Mouse (Mus musculus) spleen, adult 12 weeks (tissue): ENCODE results near the gene Sec13.
"Not testable (repeated sequence)": the region's sequence is repeated elsewhere in the genome, so short reads cannot be mapped to it uniquely, and the experiment has no call there.

ENCODE experiments used
- DNase-seq: peaks from one replicate; pipeline ENCODE4 v3.0.0; 2022; ENCODE audit warnings: low spot score

The Sec13 gene

GRCm38 (mm10) chr6:113740236-113741217 is at the start of gene Sec13:
TSS of gene Sec13 (minus strand) at chr6:113740743.
- peak; percentile 78 for DNase-seq

- DNase-seq: no peak
Observed at GRCm38 (mm10) chr6:113787459-113787968, 47.0 kb upstream of the Sec13 start.

DNA sequence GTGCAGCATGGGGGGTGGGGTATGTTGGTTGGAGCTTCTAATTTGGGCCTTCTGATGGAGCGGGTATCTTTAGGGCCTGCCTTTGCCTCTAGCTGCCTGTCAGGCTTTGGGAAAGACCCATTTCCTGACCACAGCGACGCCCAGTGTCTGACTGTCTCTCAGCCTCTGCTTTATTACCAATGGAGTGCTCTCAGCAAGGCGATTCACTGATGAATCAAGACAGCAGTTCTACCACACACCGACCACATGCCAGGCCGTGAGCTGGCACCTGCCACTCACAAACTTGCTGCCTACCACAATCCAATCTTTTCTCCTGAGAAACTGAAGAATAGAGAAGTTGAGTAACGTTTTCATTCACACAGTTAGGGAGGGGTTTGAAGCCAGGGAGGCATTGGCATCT is 45.1 kb upstream of the Sec13 start:
- DNase-seq: no peak

DNA sequence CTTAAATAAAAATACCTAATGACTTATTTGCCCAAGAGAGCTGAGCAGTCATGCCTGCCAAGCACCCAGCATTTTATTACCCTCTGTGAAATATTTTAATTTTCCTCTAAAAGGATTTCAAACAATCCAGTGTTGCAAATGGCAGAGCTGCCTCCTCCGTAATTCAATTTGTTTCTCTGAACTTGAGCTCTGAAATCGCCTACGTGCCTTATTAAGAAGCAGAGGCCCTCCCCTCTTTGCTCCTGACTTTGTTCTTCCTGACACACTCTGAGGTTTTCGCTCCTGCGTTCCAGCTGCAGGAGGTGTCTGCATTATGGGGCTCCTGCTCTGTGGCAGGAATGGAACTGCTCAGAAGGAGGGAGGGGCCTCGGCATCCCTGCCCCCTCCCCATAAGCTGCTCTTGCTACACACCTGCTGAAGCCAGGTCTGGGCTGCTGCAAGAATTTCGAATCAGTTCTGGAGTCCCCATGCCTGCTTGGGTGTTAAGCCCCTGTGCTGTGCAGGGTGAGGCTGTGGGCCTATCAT is 37.7 kb upstream of the Sec13 start:
- no peak for DNase-seq

DNA sequence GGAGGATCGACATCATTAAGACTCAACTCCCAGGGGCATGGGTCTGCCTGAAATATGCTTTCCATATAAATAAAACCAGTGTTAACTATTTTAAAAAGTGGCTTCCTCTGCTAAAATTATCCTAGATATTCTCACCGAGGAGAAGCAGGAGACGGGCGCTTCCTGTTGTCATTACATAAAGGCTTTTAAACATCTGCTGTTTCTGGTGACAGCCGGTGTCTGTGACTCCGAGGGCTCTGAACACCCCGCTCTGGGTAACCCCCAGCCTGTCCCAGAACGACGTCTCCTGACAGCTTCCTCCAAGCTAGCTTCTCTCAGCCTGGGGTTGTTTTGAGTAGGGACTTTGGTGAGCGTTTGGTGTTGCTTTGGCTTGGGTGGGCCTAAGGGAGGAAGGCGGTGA is 28.3 kb upstream of the Sec13 start:
- DNase-seq: no peak

- peak; percentile 25 for DNase-seq
Observed at GRCm38 (mm10) chr6:113761644-113762043, 21.1 kb upstream of the Sec13 start.

GRCm38 (mm10) chr6:113749119-113749685 is 8.7 kb upstream of the Sec13 start:
- no peak for DNase-seq

- no peak for DNase-seq
Observed at GRCm38 (mm10) chr6:113748351-113748750, 7.8 kb upstream of the Sec13 start.

- no peak for DNase-seq
Observed at GRCm38 (mm10) chr6:113747284-113747683, 6.7 kb upstream of the Sec13 start.

- no peak for DNase-seq
Observed at GRCm38 (mm10) chr6:113745117-113745516, 4.6 kb upstream of the Sec13 start.

DNA sequence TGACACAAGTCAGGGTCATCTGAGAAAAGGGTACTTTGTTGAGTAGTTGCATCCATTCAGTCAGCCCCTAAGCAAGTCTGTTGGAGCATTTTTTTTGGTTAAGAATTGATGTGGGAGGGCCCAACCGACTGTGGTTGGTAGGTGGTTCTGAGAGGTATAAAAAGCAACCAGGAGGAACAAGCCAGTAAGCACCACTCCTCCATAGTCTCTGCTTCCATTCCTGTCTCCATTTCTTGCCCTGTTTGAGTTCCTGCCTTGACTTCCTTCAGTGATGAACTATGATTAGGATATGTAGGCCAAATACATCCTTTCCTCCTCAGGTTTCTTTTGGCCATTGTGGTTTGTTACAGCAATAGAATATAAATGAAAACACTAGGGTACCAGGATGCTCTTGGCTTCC is 2.6 kb upstream of the Sec13 start:
- DNase-seq: no peak

GRCm38 (mm10) chr6:113742321-113742720 is 1.8 kb upstream of the Sec13 start:
- no peak for DNase-seq

DNA sequence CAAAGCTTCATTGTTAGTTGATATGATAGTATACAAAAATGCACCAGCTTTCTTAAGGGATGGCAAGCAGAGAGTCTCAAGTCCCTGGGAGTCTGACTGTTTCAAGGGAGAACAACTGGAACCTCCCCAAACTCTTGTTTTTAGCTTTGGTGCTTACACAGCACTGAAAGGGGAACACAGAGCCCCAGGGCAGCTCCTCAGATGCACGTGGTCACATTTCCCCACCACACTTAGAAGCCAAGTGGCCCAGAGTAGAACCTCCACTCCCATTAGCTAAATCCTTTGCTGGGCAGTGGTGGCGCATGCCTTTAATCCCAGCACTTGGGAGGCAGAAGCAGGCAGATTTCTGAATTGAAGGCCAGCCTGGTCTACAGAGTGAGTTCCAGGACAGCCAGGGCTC is 882 bp upstream of the Sec13 start:
- no peak for DNase-seq

DNA sequence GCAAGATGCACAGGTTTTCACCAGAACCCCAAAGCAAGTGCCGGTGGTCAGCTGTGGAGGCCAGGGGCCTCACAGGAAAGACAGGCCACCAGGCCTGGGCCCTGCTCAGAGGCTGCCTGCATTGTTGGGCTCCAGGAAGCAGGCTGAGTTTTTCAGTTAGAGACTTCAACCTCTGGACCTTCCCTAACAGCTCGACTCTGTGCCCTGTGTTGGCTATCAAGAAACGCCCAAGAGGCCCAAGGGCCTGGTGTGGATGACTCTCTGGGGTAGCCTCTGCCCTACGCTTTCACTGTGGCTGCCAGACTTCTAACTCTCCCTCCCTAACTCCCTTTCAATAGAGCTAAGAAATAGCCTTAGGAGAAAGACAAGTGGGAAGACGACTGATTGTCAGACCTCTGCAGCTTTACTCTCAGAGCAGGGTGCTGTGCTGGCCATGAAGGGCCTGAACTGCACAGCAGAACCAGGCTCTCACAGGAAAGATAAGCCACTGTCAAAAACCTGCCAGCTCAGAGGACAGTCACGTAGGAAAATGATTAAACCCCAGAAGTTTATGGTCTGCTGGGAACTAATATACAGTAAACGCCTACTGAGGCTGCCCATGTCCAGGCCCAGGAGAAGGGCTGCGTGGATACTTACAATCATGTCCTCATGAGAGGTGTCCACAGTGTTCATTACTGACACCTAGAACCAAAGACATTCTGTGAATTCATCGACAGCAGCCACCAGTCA is 3.1 kb downstream of the Sec13 start:
- no peak for DNase-seq

DNA sequence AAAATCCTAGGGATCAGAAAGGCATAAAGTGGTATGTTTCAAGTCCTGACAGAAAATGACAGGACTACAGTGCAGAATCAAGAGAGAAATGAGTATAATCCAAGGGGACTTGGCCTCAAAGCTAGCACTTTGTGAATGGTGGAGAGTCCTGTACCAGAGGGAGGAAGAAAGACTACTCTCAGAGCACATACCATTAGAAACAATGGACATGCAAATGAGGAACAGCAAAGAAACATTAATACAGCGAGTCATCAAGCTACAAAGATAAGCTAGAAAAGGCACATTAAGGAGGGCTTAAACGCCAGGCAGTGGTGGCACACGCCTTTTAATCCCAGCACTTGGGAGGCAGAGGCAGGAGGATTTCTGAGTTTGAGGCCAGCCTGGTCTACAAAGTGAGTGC is 9.2 kb downstream of the Sec13 start:
- DNase-seq: no peak

DNA sequence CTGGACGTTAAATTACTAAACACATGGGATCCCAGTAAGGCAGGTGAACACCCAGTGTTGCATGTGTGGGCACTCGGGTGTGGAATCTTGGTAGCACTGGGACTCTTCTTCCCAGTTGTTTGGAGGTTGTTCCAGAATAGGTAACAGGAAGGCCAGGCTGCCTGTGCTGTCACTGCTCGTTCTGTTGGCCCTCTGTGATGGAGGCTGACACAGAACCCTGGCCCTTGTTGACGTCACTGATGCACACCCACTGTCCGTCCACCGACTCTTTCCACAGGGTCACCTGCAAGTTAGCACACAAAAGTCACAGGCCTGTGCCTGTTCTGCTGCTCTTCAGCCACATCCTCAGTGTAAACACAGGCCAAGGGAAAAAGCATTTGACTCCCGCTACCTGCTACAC is 12.4 kb downstream of the Sec13 start:
- no peak for DNase-seq

DNA sequence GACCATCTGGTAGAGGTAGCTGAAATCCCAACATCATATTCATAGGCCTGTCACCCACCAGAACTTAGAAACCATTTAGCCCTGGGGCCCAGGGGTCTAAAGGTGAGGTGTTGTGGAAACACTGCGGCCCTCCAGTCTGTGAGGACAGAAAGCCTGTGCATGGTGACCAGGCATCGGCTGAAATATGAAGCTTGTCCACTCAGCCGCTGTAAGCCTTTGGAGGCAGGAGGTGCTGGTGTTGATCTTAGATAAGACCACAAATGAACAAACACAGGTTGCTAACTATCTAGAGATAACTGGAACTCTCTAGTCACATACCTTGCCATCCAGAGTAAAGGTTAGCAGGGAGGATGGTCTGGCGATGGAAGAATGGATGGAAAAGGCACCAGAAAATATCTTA is 19.5 kb downstream of the Sec13 start:
- DNase-seq: no peak

DNA sequence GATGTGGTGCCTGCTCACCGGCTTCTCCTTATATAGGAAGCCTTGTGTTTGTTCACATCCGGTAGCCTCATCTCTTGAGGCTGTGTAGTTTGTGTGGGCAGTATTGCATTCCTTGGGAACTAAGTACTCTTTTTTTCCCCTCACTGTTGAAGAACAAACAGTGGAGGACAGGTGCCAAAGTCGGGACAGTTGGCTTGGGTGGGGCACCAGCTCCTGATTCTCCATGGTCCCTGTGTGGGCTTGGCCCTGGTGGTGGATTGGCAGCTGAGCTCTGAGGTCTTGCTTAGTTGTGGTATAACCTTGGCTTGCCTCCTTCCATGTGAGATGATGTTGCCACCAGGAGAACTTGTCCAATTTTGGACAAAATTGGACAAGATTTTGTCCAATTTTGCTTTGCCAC is 20.7 kb downstream of the Sec13 start, which contains the start of gene Ghrl:
Gene Ghrl, minus strand, starts transcription at position 3 of the 400 bp plus-strand sequence.
- DNase-seq: no peak

DNA sequence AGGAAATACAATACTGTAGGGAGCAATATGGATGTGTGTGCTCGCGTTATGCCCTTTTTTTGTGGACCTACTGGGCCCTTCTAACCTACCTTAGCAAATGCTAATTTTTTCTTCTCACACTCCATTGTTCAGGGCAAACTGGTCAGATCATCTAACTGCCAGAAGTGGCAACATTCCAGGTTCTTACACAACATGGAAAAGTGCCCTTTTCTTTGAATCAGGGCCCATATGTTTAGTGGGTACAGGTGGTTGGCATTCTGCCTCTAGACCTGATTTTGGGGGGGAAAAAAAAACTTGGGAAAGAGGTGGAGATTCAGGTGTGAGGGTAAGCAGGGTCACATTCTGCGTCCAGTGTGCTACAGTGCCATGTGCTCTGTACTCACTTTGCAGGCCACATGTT is 23.0 kb downstream of the Sec13 start:
- DNase-seq: no peak

GRCm38 (mm10) chr6:113714797-113715196 is 25.7 kb downstream of the Sec13 start:
- DNase-seq: no peak

GRCm38 (mm10) chr6:113714276-113714675 is 26.3 kb downstream of the Sec13 start:
- DNase-seq: no peak

GRCm38 (mm10) chr6:113713389-113713788 is 27.2 kb downstream of the Sec13 start:
- not testable (repeated sequence) for DNase-seq
